Mouse (Mus musculus) gastrocnemius, postnatal 36 days (tissue): ENCODE data around the gene Usp21. TPM values are rescaled to one million over a fixed set of nuclear protein-coding genes. Genes with fewer than 3 reads are reported as not detected.

Experiments
- DNase-seq, 2 experiments: peaks; one replicate each; pipeline ENCODE4 v3.0.0; 2022
- intact Hi-C: fragments of 180-260 bp; cut with DNase I; formaldehyde crosslinking; loops from one replicate; pipeline ENCODE4 v1.15.1; 2025
- total RNA-seq, 2 experiments: library from RNA; stranded (reverse); gene quantifications; 2 replicates each; pipeline ENCODE4 v1.2.3; 2021

Usp21 gene
- total RNA-seq, 2 experiments from 2014 or later = 13.5 to 13.8 TPM

- DNase-seq = no peak
- intact Hi-C loops = no loop called here
Observed at GRCm38 (mm10) chr1:171270573-171270900, 17.3 kb downstream of the Usp21 start.

GRCm38 (mm10) chr1:171269848-171270572 lies 17.8 kb downstream of the Usp21 start, which contains the start of gene B4galt3:
B4galt3 (plus strand) TSS chr1:171270328.
- intact Hi-C loops = no loop called here
- peak; percentile 93 to 96 for DNase-seq

- intact Hi-C loops = no loop called here
- no peak for DNase-seq
Observed at GRCm38 (mm10) chr1:171268341-171268740, 19.4 kb downstream of the Usp21 start.

- DNase-seq = no peak
- intact Hi-C loops = no loop called here
Observed at GRCm38 (mm10) chr1:171265971-171266744, 21.6 kb downstream of the Usp21 start.

- intact Hi-C loops = no loop called here
- DNase-seq = no peak
Observed at GRCm38 (mm10) chr1:171263666-171264461, 23.9 kb downstream of the Usp21 start.

GRCm38 (mm10) chr1:171263185-171263611 lies 24.6 kb downstream of the Usp21 start:
- intact Hi-C loops = no loop called here
- DNase-seq = no peak

- peak in 1 of 2 experiments; percentile 59 for DNase-seq
- intact Hi-C loops = no loop called here
Observed at GRCm38 (mm10) chr1:171262594-171263130, 25.1 kb downstream of the Usp21 start.

GRCm38 (mm10) chr1:171260316-171260715 lies 27.5 kb downstream of the Usp21 start:
- intact Hi-C loops = no loop called here
- no peak for DNase-seq

GRCm38 (mm10) chr1:171258921-171259320 lies 28.9 kb downstream of the Usp21 start:
- DNase-seq = no peak
- intact Hi-C loops = loop anchor here (5.0 kb wide), 1 partner anchor 142 kb away; no protein-coding TSS in a partner anchor

GRCm38 (mm10) chr1:171257781-171258180 lies 30.0 kb downstream of the Usp21 start:
- intact Hi-C loops = loop anchor here (5.0 kb wide), 1 partner anchor 140 kb away; no protein-coding TSS in a partner anchor
- DNase-seq = no peak

GRCm38 (mm10) chr1:171256937-171257548 lies 30.7 kb downstream of the Usp21 start:
- intact Hi-C loops = loop anchor here (5.0 kb wide), 1 partner anchor 140 kb away; no protein-coding TSS in a partner anchor
- peak; percentile 44 to 55 for DNase-seq

- intact Hi-C loops = loop anchor here (5.0 kb wide), 1 partner anchor 139 kb away; no protein-coding TSS in a partner anchor
- DNase-seq = no peak
Observed at GRCm38 (mm10) chr1:171256095-171256818, 31.5 kb downstream of the Usp21 start.

GRCm38 (mm10) chr1:171252415-171252814 lies 35.4 kb downstream of the Usp21 start:
- no peak for DNase-seq

GRCm38 (mm10) chr1:171251594-171252324 lies 36.0 kb downstream of the Usp21 start:
- no peak for DNase-seq
- intact Hi-C loops = no loop called here

More at GRCm38 (mm10) chr1:171252415-171252814, 35.4 kb downstream of the Usp21 start:
- intact Hi-C loops = no loop called here

GRCm38 (mm10) chr1:171250680-171251593 lies 36.9 kb downstream of the Usp21 start, which contains the start of gene Ndufs2:
Ndufs2 (minus strand) TSS chr1:171251388.
- intact Hi-C loops = no loop called here

GRCm38 (mm10) chr1:171249913-171250600 lies 37.7 kb downstream of the Usp21 start, which contains the start of gene Adamts4:
Adamts4 (plus strand) TSS chr1:171250421.
- DNase-seq = peak in 1 of 2 experiments; percentile 37
- intact Hi-C loops = no loop called here

More at GRCm38 (mm10) chr1:171250680-171251593, 36.9 kb downstream of the Usp21 start, which contains the start of gene Ndufs2:
- no peak for DNase-seq
